Mouse (Mus musculus): ENCODE results near the gene Nrxn2.

Nrxn2 gene

DNA sequence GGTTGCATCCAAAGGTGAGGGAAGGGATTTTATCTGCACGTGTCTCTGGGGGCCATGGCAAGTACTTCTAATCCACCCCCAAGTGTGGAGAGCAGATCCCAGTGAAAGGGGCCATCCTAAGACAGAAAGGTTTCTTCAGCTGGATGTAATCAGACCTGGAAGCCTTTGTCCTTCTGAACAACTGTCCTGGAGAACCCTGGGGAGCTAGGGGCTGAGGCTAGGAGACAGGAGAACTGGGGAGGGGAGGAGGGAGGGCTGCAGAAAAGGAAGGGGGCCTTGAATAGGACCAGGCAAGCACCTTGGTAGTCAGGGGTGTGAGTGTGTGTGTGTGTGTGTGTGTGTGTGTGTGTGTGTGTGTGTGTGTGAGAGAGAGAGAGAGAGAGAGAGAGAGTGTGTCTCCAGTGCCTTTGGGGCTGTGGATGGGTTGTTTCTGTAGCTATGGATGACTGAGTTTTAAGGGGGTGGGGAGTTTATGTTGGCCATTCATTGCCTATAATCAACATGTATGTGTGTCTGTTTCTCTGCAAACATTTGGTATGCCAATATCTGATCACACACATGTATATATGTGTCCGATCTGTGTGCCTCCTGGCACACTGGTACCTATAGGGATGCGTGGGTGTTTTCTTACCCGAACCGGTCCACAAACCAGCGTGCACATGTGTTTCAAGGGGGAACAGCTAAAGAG, 78.1 kb downstream of the Nrxn2 start:
- DNase-seq = no peak

DNA sequence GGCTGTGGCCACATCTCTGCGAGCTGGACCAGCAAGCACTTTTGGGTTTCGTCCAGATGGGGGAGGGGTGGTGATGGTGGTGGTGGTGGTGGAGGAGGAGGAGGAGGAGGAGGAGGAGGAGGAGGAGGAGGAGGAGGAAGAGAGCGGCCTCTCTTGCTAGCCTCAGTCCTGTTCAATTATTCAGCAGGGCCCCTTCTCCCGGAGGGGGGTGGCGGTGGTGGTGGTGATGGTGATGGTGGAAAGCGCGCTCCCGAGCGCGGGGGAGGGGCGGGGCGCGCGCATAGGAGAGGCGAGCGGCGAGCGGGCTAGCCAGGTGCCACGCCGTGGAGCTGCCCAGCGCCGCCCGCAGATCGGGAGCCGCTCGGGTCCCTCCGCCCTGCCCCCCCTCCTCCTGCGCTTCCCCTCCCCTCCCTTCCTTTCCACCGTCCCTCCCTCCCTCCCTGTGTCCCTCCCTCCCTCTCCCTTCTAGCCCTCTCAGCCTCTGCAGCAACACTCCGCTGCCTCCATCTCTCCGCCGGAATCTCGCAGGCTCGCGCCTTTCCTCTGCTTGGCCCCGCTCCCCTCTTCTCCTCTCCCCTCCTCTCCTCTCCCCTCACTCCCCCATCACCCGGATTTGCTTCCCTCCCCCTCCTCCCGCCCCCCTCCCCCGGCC, 78.7 kb downstream of the Nrxn2 start:
- no peak for DNase-seq

DNA sequence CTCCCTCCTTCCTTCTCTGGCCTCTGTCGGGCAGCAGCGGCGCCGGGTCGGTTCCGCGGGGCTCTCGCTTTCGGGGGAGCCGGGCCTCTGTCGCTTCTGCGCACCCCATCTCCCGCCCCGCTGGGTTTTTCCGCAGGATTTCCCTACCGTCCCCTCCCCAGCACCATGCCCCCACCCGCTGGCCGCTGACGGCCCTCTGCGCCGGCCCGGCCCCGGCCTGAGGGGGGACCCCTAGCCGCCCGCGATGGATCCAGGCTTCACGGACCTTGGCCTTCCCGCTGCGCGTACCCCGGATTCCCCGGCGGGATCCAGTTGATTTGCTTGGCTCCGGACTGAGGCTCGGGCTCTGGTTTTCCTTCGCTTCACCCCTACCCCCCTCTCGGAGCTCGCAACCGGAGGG, 79.3 kb downstream of the Nrxn2 start:
- no peak for DNase-seq

DNA sequence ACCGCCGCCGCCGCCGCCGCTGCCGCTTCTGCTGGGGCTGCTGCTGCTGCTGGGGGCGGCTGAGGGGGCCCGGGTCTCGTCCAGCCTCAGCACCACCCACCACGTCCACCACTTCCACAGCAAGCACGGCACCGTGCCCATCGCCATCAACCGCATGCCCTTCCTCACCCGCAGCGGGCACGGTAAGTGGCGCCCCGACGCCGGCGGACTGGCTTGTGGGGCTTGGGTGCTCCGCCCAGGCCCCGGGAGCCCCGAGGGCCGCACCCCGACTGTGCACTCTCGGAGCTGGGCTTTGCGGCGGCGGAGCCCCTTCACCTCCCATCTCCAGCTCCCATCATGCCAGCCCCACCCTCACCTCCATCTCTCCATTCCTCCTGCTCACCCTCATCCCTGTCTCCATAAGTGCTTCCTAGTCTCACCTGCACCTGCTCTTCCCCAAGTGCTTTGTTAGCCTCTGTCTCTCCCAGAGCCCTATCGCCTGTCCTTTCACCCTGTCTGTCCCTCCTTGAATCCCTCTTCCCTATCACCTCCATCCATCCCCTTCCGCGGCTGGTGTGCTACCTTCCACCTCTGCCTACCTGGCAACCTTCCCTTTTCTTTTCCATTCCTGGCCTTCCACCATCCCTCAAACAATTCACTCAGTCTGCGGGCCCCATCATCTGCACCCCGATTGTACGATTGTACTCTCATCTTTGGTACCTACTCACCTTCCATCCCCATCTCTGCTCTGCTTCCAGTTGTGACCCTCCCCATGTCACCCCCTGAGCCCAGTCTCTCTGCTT, 80.0 kb downstream of the Nrxn2 start:
- no peak for DNase-seq

DNA sequence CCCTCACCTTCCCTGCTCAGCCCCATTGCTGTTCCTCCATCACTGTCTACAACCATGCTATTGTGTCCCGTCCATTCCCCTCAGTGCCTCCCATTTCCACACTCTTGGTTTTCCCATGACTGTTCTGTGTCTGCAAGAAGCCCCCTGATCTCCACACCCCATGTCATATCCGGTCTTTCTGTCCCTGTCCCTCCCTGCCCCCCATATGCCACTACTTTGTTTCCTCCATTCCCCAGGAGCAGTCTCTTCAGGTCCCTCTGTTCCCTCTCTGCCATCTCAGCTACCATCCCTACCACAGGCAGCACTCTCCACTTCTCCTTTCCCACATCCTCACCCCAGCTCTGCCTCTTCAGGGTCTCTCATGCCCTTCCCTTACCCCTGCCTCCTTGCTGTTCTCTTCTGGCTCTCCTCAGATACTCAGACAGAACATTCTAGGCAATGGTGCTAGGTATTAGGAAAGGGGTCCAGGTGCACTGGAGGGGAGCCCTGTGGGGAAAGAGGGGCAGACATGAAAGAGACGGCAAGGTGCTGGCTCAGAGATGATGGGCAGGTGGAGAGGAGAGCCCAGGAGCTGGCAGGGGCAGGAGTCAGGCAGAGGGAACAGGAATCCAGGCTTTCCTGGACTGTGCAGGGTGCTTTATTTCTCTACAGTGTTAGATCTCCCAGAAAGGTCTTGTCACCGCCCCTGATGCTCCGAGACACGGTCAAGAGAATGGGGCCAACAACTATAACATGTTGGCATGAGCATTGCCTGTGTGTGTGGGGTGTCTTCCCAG, 81.5 kb downstream of the Nrxn2 start:
- DNase-seq = no peak

DNA sequence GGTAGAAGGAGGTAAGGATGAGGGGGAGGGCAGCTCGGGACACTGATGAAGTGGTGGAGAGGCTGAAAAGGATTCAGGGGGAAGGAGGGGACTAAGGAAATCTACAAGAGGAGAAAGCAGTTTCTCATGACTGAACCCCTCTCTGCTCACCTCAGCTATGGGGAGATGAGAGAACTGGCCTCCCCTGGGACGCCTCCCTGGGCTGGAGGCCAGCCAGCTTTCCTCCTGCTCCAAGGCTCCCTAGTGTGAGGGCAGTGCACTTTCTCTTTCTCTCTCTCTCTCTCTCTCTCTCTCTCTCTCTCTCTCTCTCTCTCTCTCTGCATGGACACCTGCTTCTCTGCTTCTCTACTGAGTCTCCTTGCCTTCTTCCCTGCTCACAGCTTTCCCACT, 82.1 kb downstream of the Nrxn2 start:
- DNase-seq = no peak

DNA sequence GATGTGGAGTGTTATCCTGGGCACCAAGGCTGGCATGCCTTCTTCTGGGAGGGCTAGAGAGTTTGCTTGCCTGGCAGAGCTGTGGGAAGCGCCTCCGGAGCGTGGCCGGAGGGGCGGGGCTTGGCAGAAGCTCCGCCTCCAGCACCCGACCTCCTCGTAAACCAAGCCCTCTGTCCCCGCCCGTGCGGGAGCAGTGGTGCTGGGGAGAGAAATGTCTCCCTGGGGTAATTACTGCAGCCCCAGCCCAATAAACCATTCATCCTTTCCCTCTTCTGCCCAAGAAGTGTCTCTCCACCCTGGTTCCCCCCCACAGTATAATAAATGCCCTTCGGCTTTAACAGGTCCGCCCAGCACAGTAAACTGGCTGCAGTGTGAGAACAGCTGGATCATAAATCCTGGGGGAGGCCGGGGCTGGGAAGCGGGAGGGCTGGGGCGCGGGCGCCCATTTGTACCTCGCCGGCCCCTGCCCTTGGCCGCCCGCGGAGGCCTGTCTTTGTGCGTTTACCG, 83.6 kb downstream of the Nrxn2 start:
- peak in 1 of 2 experiments; percentile 33 for DNase-seq

DNA sequence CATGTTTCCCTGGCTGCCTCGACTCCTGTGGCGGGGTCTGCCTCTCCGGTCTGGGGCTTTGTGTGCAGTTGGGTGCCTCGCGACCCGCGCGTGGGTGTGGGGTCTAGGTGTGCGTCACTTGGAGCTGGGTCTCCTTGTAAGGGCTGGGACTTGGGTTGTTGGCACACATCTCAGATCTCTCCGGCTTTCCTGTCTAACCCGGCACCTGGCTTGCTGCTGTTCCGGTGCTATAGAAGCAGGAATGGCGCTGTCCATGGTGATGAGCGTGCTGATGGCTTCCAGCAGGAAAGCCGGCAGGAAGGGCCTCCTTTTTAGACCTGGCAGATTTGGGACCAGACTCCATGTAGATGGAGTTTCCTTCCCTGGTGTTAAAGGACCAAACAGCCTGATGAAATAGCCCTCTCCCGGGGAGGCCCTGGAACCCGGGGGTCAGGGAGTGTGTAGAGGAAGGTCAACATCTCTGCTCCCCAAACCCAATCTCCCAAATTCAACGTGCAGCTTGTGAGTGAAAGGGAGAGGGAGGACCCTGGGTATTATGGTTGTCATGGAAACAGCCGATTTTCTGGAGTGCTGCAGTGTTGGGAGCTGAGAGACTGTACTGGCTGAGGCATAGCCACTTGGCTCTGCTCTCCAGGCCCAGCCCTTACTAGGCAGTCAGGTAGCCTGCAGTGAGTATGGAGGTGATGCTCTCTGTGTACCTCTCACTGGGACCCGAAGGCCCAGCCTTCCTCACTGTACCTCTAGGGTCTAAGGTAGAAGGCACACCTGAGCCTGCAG, 84.2 kb downstream of the Nrxn2 start:
- peak in 1 of 2 experiments; percentile 24 for DNase-seq

DNA sequence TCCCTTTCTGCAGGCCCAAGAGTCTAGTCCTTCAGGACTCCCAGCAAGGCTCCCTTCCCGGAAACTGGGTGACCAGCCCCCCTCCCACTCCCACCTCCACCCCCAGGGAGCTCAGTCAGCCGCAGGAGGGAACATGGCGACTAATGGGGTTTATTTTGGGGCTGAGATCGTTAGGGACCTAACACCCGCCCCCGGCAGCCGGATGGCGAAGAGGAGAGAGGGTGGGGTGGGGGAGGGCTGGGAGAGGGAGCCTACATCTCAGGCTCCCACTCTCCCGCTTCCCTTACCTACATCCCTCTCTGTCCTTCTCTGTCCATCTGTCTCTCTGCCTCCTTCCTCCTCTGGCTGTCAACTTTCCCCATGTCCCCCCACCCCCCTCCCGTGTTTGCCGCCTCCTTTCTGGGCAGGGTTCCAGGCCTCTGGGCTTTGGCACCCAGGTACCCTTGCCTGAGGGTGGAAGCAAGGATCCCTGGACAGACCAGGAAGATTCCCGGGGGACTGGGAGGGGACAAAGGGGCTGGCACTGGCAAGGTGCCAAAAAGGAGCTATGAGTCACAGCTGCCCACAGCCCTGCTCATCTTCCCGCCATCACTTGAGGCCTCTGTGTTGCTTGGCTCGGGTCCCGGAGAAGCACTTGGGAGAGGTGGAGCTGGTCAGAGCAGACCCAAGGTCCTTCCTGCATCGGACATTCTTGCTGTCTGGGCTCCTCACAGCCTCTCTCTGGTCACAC, 85.6 kb downstream of the Nrxn2 start:
- DNase-seq = no peak

DNA sequence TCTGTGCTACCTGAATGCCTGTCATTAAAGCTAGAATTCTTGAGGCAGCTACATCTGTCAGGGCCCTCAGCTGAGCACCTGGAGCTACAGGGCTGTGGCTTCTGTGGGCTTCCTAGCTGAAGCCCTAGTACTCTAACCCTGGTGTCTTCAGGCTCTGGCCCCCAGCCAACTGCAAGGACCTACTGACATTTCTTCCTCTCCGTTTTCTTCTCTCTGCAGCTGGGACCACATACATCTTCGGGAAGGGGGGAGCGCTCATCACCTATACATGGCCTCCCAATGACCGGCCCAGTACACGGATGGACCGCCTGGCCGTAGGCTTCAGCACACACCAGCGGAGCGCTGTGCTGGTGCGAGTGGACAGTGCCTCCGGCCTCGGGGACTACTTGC, 86.1 kb downstream of the Nrxn2 start:
- no peak for DNase-seq

DNA sequence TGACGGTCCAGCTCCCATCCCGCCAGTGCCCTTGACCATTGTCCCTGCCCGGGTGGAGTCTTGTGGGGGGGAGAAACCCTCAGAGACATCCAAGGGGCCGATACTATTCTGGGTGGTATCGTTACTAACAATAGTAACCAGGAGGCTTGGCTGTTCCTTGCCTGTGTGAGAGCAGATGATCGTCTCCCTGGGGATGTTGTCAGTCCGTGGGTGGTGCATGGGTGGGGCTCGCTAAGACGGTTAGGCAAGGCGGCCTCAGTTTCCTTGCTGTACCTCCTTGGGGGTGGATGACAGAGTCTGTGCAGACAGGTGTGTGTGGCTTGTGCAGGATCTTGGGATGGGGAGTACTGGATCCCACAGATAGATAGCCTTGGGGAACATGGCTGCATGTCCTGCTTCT, 88.9 kb downstream of the Nrxn2 start:
- no peak for DNase-seq

DNA sequence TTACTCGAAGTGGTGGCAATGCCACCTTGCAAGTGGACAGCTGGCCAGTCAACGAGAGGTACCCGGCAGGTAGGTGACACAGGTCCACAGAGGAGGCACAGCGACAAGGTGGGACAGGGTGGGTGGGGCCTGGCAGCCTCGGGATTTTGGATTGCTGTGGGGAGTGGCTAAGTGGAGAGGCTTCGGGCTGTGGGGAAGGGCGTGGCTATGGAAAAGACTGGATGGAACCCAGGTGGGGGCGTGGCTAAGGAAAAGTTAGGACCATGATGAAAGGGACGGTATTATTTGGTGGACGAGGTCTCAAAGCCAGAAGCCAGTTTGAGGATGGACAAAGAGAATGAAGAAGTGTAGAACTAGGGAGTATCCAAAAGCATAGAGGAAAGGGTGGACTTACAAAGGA, 91.3 kb downstream of the Nrxn2 start:
- DNase-seq = no peak

DNA sequence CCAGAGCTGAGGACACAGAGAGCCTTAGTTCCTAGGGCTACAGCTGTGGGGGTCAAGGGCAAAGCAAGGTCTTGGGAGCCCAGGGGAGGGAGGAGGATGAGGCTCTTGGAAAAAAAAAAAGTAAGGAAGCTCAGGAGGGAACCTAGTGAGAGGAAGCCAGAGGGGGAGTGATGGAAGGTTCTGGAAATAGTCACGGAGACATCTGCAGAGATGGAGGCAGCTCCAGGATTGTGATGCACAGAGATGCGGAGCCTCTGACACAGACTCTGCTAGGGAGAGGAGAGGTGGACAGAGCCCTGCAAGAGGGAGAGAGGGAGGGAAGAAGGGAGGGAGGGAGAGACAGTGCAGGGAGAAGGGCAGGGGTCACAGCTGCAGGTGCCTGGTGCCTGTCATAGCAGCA, 92.0 kb downstream of the Nrxn2 start:
- DNase-seq = no peak

DNA sequence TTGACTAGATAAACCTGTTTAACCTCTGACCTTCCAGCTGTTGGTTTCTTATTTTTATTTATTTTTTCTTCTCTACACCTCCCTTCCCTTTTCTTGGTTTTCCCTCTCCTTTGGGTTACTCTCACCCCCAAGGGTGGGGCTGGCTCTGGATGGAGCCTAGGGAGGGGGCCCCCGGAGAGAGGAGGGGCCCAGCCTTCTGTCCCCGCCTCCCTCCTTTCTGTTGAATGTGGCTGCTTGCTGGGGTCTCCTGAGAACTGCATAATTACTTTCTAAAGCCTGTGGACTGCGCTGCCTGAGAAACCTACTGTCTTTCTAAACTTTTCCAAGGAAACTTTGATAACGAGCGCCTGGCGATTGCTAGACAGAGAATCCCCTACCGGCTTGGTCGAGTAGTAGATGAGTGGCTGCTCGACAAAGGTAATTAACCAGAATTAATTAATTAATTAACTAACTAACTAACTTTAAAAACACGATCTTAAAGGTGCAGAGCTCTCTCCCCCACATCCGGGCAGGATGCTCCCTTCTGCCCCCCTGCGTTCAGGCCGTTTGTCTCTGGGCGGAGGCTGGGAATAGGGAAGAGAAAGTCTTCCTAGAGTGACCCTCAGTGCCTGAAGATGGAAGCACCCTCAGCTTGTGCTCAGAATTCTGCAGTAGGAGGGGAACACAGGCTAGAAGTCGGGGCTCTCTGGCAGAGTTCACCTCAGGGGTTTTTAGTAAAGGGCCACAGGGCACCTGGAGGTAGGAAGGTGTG, 95.0 kb downstream of the Nrxn2 start:
- no peak for DNase-seq

DNA sequence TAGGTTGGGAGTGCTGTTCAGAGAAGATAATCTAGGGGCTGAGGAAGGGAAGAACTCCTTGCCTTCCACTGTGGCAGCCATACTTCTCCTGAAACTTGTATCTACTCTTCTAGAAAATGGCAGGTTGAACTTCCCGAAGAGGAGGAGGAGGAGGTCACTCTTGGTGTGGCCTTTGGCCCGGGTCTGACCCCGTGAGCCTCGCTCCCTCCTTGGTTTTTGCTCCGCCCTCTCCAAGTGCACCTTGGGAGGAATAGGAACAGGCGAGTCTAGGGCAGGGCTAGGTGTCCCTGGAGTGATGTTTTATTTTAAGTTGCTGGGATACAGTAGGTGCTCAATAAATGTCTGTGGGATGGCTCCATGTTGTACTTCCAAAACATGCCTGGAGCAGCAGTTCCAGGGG, 96.4 kb downstream of the Nrxn2 start:
- no peak for DNase-seq

DNA sequence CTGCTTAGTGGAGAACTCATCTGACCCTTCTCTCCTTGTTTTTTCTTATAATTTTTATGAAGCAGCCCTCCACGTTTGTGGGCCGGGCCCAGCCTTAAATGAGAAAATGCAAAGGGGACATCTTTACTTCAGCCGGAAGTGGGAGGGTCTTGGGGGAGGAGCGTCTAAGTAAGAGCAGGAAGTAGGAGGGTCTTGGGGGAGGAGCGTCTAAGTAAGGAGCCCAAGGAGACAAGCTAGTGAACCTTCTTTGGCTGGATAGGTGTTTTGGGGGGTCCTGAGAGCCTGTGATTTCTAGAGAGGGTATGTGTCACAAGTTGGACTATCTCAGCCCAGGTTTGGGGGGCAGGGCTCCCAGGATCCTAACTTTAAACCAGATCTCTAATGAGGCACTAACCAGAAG, 96.9 kb downstream of the Nrxn2 start:
- DNase-seq = no peak

DNA sequence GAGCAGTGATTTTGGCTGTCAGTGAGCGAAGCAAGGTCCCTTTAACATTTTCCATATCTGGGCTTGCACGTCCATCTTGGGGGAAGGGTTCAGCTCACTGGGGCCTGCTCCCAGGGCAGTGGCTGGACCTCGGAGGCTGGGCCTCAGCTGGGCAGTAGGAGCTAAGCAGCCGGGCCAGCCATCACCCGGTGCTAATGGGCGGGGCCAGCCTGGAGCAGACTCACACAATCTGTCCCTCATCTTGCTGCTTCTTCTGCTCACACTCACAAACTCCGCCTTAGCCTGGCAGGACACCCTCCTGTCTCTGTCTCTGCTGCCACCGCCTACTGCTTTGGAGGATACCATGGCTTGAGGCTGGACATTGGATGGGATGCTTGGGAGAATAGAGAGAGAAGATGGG, 97.6 kb downstream of the Nrxn2 start:
- DNase-seq = no peak

DNA sequence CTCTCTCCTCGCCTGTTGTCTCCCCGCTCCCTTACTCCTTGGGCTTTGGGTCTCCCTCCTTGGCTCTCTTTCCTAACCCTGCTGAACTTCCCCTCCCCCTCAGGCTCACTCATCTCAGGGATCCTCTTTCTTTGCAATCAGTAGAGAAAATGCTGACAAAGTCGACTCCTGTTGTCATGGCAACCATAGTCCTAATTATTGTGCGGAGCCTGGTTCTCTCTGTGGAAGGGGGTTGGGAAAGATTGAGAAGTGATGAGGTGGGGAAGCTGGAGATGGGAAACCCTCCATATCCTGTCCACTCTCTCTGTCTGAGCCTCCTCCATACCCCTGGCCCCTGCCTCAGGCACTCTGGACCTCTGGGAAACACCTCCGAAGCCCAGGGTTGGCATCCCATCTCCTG, 100.1 kb downstream of the Nrxn2 start:
- no peak for DNase-seq

DNA sequence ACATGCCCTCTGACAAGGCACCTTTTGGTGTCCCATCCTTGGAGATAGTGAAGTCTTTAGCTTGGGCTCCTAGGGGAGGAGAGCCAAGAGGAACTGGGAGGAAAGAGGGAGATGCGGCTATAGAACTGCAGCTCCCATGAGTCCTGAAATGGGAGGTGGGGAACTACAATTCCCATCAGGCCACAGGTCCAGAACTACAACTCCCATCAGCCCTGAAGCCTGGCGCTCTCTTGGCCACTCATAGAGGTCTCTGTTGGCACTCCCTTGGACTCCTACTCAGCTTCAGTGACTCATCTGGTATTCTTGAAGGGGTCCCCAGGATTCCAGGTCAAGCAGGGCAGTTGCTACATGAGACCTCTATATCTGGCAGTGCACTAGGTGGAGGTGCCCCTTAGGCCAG, 101.0 kb downstream of the Nrxn2 start:
- no peak for DNase-seq

DNA sequence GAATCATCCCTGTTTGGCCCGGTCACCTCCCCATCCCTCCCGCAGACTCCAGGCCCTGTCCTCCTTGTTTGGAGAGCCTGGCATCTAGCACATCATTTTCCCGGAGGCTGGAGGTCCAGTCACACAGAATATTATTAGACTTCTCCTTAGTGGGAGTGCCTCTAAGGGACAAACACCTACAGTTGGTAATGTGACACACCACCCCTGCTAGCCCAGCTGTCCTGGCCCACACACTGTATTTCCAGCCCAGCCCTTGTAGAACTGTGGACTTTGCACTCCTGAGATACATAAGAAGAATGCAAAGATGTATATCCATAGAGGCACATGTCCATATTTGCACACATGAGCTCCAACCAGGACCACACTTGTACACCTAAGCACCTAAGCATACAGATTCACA, 103.1 kb downstream of the Nrxn2 start:
- DNase-seq = no peak

DNA sequence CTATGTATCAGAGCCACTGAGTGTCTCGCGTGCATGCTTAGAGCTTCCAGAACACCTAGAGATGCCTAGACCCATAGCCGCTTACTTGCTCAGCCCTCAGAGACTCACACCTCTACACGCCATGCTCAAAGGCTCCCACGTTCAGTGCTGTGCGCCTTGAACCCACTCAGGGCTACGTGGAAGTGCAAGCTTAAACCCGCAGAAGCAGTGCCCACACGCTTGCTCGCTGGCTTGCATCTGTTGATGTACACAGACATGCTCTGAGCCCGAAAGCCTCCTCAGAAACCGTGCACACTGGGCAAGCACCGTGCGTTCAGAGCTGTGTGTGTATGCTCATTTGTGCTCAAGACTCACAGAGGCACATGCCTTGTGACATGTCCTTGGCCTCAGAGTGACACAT, 103.8 kb downstream of the Nrxn2 start:
- no peak for DNase-seq
